Mouse (Mus musculus) gastrocnemius, postnatal 25 days (tissue): ENCODE data around the gene 2700097O09Rik. TPM values are rescaled to one million over a fixed set of nuclear protein-coding genes. Genes with fewer than 3 reads are reported as not detected.
"Not testable (repeated sequence)": the region's sequence is repeated elsewhere in the genome, so short reads cannot be mapped to it uniquely, and the experiment has no call there.

Source experiments
- DNase-seq: peaks from one replicate; pipeline ENCODE4 v3.0.0; 2022
- long read RNA-seq, 2 experiments: library from polyadenylated mRNA; stranded (forward); transcript quantifications; one replicate each; pipeline ENCODE4 v2.0.0; 2021
- total RNA-seq, 2 experiments: library from RNA; stranded (reverse); gene quantifications; 1 replicate in 1 of 2; 2 replicates in 1 of 2; pipeline ENCODE4 v1.2.3; 2021

The 2700097O09Rik gene
- total RNA-seq = 1 to 10 TPM; 5.6 to 6.6 TPM
- long read RNA-seq, experiment 1, transcript 2700097O09Rik-201 (8 exons, 1,105 nt) = major isoform, 7 of 15 reads
- long read RNA-seq, experiment 1, partial matches to known transcripts = 4 of 15 reads
- long read RNA-seq, experiment 1, other reads (novel, unspliced or antisense) = 4 of 15 reads
- long read RNA-seq, experiment 2, partial matches to known transcripts = 1 of 6 reads
- long read RNA-seq, experiment 2, other reads (novel, unspliced or antisense) = 3 of 6 reads

- DNase-seq = peak; percentile 91
These were observed at the start of gene 2700097O09Rik, which contains the start of gene Srp54a for GRCm38 (mm10) chr12:55079726-55080600. Gene 2700097O09Rik (minus strand): TSS chr12:55080110. Gene Srp54a (plus strand): TSS chr12:55080262.

GRCm38 (mm10) chr12:55124731-55125130 is 44.8 kb upstream of the 2700097O09Rik start:
- not testable (repeated sequence) for DNase-seq

GRCm38 (mm10) chr12:55124242-55124641 is 44.3 kb upstream of the 2700097O09Rik start, which contains the start of gene Fam177a:
Gene Fam177a (plus strand): TSS chr12:55124469.
- DNase-seq = not testable (repeated sequence)

GRCm38 (mm10) chr12:55112616-55113015 is 32.7 kb upstream of the 2700097O09Rik start:
- DNase-seq = not testable (repeated sequence)

GRCm38 (mm10) chr12:55092127-55092526 is 12.2 kb upstream of the 2700097O09Rik start:
- not testable (repeated sequence) for DNase-seq

- not testable (repeated sequence) for DNase-seq
These were observed 662 bp upstream of the 2700097O09Rik start for GRCm38 (mm10) chr12:55080601-55080942.

- DNase-seq = not testable (repeated sequence)
These were observed 1.2 kb downstream of the 2700097O09Rik start for GRCm38 (mm10) chr12:55078706-55079105.

GRCm38 (mm10) chr12:55075296-55075695 is 4.6 kb downstream of the 2700097O09Rik start:
- no peak for DNase-seq

- DNase-seq = no peak
These were observed 6.2 kb downstream of the 2700097O09Rik start for GRCm38 (mm10) chr12:55073686-55074085.

- DNase-seq = no peak
These were observed 7.4 kb downstream of the 2700097O09Rik start for GRCm38 (mm10) chr12:55072495-55072894.

- no peak for DNase-seq
These were observed 17.8 kb downstream of the 2700097O09Rik start for GRCm38 (mm10) chr12:55062141-55062540.

GRCm38 (mm10) chr12:55061006-55061405 is 18.9 kb downstream of the 2700097O09Rik start:
- no peak for DNase-seq

GRCm38 (mm10) chr12:55060212-55060898 is 19.6 kb downstream of the 2700097O09Rik start:
- no peak for DNase-seq

- DNase-seq = no peak
These were observed 20.1 kb downstream of the 2700097O09Rik start for GRCm38 (mm10) chr12:55059812-55060211.

- DNase-seq = peak; percentile 28
These were observed 20.9 kb downstream of the 2700097O09Rik start for GRCm38 (mm10) chr12:55058865-55059615.

- DNase-seq = no peak
These were observed 23.2 kb downstream of the 2700097O09Rik start for GRCm38 (mm10) chr12:55056703-55057102.

- no peak for DNase-seq
These were observed 25.2 kb downstream of the 2700097O09Rik start for GRCm38 (mm10) chr12:55054551-55055241.

GRCm38 (mm10) chr12:55053267-55053666 is 26.6 kb downstream of the 2700097O09Rik start:
- no peak for DNase-seq

- no peak for DNase-seq
These were observed 28.4 kb downstream of the 2700097O09Rik start for GRCm38 (mm10) chr12:55051210-55052173.
